Mouse (Mus musculus) 3T3-L1 (cell line): ENCODE measurements around the gene Gnaz.
"Not testable (repeated sequence)": the region's sequence is repeated elsewhere in the genome, so short reads cannot be mapped to it uniquely, and the experiment has no call there.

ENCODE experiments used
- DNase-seq: peaks from one replicate; pipeline ENCODE4 v3.0.0-alpha.2; 2015; ENCODE audit warnings: low read depth, low spot score

The Gnaz gene

DNA sequence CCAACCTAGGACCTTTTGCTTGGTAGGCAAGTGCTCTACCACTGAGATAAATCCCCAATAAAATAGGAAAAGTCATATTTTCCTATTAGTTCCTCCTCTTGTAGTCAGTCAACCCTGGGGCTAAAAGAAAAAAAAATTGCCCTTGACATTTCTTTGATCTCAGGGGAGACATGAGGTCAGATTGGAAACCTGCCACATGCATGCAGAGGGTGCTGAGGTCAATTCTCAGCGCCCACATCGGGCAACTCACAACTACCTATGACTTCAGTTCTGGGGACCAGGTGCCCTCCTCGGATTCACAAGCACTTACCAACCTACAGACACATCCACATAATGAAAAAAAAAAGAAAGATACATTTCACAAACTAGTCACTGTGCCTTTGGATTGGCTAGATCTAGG is 63.3 kb downstream of the Gnaz start:
- DNase-seq, result no peak

DNA sequence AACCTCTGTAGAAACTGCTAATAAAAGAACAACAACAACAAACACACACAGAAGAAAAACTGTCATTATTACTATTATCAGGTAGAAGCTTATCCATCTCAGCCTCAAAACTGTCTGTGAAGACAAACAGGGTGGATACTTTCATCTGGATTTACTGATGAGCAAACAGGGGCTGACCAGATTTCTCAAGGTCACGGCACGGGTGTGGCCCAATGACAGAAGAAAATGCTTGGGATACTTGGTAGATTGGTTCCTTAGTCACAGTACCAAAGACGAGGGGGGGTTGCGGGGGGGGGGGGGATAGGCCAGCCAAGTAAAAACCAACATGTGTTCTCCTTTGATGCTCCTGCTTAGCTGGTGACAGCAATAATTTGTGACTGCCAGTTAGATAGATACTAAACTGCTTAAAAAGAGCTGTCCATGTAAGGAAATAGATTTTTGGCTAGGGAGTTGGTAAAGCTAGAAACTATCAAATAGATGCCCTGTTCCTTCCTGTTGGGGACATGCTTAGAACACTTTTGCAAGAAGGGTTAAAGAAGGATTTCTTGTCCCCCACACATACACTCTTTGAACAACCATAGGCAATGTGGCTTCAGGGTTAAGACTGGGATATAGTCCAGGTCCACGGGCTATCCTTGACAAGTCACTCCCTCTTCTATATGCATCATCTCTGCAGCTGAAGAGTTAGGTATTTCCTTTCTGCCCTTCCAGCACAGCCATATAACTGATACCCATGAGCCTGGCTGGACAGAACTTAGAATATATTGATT is 64.6 kb downstream of the Gnaz start:
- DNase-seq, result peak; percentile 54

DNA sequence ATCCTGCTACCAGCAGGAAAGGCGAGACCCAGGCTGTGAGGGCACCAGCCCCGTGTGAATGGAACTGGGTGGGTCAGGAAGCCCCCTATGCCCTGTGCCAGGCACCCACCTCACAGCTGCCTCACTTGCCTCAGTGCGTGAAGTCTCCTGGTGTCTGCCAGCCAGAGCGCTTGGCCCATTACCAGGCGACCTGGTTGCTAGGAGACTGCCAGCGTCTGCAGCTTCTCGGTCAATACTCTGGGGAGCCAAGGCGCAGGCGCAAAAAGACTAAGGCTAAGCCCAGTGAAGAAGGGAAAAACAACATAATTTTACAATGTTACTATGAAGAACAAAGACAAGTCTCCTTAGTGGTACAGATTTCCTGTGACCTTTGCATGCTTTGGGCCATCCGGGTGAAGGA is 65.4 kb downstream of the Gnaz start, which contains the start of gene Rsph14:
Rsph14 (minus strand) TSS at position 192 of the 400 bp plus-strand sequence.
- no peak for DNase-seq

DNA sequence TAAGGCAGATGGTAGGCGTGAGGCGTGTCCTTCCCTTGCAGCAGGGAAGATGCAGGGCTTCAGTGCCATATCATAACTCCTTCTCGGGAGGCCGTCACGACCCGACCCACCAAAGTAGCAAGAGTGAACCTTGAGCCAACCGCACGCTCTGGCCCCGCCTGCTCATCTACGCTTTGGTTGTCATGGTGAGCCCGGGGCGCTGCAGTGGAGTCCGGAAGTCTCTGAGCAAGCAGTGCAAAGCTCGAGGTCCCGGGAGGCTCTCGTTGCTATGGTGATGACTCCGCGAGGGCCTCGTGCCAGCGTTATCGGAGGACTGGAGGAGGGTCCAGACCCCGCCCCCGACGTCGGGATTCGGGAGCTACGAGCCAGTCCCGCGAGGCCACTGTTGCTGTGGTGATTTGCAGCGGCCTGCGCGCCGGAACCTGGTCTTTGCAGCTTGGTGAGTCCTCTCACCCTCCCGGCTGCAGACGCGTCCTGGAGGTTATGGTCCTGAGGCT is 70.0 kb downstream of the Gnaz start, which contains the start of gene Rab36:
Rab36 (plus strand) TSS at position 176 of the 497 bp plus-strand sequence.
- DNase-seq, result peak; percentile 99

DNA sequence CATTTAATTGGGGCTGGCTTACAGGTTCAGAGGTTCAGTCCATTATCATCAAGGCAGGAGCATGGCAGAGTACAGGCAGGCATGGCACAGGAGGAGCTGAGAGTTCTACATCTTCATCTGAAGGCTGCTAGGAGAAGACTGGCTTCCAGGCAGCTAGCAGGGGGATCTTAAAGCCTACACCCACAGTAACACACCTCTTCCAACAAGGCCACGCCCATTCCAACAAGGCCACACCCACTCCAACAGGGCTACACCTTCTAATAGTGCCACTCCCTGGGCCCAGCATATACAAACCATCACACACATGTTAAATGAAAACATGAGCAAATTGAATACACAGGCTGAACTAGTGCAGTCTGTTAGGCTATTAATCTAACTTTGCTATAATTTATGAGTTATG is 75.1 kb downstream of the Gnaz start:
- not testable (repeated sequence) for DNase-seq

DNA sequence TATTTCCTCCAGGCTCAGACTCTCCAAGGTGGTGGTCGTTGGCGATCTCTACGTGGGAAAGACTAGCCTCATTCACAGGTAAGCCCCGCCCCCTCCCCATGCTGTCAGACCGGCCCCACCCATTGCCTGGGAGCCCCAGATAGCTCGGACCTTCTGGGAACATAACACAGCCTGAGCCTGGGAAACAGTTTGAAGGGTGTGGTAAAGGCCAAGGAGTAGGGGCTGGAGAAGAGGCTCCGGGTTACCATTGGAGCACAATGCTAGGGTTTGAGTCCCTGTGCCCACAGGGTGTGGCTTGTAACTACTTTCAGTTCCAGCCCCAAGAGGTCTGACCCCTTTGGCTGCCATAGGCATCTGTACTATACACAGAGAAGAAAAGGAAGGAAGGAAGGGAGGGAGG is 77.5 kb downstream of the Gnaz start:
- DNase-seq, result no peak

DNA sequence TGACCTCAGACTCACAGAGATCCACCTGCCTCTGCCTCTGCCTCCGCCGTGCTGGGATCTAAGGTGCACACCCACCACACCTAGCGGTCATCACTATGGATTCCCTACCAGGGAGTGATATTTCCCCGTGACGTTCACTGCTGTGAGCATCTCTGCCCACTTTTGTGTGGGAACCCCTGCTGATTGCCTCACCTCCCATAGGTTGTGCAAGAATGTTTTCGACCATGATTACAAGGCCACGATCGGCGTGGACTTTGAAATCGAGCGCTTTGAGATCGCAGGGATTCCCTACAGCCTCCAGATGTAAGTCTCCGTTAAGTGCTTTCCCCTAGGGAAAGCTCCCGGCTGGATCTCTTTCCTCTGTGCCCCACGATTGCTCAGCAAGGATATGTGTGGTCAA is 78.9 kb downstream of the Gnaz start:
- no peak for DNase-seq

DNA sequence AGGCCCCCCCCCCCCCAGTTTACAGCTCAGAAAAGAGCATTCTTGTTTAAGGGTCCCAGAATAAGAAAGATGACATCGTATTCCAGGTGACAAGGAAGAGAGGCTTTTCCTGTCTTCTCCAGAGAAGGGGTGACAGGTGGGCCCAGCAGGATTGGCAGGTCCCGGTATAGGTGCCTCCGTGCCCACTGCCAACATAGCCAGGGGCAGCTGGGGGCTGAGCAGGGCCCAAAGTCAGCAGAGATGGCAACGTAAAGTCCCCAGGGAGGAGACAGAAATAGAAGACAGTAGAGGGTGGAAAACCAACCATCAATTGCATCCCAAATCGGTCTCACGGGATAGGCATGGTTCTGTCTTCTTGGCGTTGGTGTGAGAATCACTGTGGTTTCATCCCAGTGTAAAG is 81.7 kb downstream of the Gnaz start:
- DNase-seq, result no peak

DNA sequence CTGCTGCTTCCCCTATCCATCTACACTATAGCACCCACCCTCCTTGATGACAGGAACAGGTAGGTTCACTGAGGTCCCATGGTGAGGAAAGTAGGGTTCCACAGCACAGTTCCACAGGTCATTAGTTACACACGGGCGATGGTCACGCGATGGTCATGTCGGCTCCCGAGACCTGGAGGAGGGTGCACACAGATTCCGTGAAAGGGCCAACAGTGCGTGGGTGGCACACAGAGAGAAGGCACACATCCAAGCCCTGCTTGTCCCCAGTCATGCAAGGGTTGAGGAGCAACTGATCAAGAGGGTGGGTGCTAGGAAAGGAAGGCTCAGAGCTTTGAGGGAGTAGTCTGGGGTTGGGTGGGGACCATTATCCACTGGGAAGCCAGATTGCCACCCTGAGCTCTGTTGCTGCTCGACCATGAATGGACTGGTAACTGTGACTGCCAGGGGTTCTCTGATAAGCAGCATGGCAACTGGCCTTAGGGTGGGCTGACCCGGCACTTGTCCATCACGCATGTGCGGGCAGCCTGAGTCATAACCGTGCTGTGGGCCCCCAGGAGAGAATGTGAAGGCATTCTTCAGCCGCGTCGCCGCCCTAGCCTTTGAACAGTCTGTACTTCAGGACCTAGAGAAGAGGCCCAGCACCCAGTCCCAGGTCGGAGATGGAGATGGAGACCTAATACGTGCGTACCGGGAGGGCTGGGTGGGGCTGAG is 84.5 kb downstream of the Gnaz start:
- no peak for DNase-seq

DNA sequence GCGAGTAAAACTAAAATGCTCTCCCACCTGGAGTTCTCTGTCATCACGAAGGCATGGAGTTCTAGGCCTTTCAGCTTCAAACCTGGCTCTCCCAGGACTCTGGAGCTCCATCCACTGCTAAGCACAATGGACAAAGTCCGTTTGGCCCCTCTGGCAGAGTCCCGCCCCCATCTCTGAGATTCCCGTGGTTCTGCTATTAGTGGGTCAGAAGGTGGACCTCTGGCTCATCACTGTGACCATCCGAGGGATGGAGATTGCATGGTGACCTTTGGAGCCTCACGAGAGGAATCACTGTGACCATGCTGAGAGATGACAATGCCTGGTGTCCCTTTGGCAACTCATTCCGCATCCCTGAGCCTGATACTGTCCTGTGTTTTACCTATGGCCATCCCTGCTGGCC is 85.9 kb downstream of the Gnaz start:
- no peak for DNase-seq

DNA sequence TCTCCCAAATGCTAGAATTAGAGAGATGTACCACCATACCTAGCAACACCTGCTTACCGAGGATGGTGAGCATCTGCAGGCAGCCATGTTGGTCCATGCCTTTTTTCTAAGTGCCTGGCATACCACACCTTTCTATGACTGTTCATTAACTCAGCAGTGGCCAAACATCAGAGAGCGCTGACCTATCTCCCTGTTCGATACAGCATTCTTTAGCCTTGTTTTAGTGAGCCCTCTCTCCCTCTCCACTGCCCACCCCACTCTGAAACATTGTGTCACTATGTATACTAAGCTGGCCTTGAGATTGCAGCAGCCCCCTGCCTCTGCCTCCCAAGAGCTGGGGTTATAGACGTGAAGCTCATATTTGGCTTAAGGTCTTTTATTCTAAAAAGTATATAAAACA is 86.7 kb downstream of the Gnaz start:
- DNase-seq, result no peak

DNA sequence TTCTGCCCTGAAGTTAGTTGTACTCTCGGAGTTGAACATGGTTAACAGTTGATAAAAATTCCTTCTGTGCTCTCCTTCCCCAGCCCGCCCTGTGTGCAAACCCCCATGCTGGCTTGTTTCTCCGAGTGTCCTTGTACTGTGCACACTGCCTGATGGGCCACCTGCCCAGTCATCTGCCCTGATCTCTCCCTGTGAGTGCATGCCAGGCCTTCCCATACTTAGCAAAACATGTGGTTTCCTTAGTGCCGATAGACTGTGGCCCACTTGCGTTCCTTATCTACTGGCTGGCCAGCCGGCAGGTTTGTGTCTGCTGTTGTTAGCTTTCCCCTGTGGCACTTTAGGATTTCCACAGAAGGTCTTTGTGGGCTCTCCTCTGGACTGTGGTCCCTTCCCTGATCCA is 87.1 kb downstream of the Gnaz start:
- no peak for DNase-seq

DNA sequence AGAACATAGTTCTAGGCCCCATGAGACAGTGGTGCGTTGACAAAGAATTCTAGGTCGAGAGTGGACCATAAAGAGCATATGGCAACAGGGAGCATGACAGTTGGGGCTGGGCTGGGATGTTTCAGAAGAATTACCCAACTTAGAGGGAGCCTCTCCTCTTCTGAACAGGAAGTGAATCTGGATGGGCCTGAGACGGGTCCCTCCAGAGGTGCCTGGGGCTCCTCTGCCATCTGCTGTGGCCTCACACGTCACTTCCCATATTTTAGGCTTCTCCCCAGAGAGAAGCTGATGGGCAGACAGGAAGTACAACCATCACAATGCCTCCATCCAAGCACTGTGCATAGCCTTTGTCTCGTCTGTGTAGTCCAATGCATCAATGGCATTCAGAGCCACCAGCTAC is 88.7 kb downstream of the Gnaz start:
- DNase-seq, result no peak

DNA sequence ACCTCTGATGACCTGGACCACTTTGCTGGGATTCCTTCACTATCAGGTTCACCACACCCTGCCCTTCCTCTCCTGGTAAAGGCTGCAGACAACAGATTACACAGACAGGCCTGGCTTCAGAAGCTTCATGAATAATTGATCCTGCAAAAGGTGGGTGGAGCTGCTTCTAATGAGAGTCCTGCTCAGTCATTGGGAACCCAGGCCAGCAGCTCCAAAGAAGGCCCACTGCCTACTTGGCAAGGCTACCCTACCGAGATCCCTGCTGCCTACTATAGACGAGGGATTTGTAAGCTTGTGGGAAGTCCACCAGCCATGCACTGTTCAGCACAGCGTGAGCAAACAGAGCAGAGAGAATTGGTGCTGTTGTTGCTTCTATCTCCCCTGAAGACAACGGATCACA is 89.3 kb downstream of the Gnaz start:
- DNase-seq, result no peak

DNA sequence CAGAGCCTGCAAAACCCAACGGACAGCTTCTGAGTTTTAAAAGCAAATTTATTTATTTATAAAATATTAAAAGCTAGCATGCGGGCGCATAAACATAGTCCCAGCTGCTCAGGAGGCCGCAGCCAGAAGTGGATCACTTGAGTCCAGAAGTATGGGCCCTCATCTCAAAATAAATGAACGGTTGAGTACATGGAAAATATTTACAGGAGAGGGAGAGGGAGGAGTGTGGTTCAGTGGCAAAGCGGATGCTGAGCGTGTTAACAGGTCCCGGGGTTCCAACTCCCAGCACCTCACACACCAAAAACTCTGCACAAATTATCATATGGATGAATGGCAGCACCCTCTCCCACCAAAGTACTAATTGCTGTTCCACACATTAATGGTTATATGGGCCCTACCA is 91.4 kb downstream of the Gnaz start:
- no peak for DNase-seq

DNA sequence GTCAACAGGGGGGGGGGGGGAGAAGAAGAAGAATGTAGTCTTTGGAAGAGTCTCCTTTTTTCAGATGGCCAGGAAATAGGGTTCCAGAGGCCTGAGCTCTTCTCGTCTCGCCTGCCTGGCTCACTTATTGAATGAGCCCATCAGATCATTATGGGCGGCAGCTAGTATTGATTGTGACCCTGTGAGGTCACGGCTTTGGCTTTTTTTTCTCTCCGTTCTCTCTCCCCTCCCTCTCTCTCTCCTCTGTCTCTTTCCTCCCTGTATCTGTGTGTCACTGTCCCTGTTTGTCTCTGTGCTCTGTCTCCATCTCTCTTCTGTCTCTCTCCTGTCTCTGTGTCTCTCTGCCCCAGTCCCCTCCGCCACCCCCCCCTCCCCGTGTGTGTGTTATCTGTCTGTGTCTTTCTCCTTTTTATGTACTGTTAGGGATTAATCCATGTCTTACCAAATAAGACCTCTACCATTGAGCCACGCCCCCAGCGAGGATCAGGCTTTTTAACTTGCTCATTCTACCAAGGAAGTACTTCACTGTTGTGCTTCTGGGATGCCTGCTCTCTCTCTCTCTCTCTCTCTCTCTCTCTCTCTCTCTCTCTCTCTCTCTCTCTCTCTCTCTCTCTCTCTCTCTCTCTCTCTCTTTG is 91.9 kb downstream of the Gnaz start:
- DNase-seq, result peak; percentile 33

DNA sequence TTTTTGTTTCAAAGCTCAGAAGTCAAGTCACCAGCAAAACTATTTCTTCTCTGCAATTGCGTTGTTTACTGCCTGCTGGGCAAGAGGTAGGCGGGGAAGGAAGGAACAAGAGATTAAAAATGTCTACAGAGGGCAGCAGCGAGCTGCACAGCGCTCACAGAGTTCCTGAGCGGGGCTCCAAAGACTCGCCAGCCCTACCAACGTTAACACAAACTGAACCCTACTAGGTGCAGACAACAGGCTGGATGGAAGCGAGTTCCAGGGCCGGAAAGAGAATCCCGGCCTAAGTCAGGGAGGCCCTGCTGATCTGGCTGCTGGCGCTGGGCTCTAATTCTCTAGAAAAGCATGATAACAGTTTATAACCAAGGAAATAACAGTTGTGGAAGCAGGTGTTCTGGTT is 92.4 kb downstream of the Gnaz start:
- peak; percentile 88 for DNase-seq

DNA sequence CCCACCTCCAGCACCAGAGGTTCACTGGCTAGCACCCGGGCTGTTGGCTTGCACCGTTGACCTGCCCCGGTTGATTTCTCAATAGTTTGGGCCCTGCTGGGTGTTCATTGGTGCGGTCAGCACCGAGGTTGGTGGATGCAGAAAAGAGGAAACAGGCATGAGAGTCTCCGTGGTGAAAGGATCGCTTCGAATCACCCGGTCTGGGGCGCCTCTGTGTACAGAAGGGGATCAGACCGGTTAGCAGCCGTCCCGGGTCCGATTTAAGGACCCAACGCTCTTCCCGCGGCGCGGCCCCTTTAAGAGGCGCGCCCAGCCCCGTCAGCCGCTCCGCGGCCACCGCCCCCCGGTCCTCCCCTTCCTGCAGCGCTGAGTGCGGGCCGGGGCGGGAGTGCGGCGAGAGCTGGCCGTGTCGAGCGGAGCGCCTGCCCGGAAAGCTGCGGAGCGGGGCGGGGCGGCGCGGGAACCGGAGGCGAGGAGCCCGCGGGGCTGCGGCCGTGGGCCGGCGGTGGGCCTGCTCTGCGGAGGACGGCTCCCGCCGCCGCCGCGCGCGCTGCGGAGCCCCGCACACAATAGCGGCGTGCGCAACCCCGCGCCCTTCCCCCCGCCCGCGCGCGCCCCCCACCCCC is 93.4 kb downstream of the Gnaz start, which contains the start of gene Bcr:
Bcr (plus strand) TSS at position 376 of the 626 bp plus-strand sequence.
- DNase-seq, result peak; percentile 53

DNA sequence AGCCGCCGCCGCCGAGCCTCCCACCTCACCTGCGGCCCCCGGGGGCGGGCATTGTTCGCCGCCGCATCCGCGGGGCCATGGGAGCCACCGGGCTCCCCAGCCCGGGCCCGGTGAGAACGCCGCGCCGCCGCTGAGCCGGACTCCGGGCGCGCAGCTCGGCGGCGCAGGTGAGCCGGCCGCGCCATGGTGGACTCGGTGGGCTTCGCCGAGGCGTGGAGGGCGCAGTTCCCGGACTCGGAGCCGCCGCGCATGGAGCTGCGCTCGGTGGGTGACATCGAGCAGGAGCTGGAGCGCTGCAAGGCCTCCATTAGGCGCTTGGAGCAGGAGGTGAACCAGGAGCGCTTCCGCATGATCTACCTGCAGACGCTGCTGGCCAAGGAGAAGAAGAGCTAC is 93.9 kb downstream of the Gnaz start:
- DNase-seq, result no peak

DNA sequence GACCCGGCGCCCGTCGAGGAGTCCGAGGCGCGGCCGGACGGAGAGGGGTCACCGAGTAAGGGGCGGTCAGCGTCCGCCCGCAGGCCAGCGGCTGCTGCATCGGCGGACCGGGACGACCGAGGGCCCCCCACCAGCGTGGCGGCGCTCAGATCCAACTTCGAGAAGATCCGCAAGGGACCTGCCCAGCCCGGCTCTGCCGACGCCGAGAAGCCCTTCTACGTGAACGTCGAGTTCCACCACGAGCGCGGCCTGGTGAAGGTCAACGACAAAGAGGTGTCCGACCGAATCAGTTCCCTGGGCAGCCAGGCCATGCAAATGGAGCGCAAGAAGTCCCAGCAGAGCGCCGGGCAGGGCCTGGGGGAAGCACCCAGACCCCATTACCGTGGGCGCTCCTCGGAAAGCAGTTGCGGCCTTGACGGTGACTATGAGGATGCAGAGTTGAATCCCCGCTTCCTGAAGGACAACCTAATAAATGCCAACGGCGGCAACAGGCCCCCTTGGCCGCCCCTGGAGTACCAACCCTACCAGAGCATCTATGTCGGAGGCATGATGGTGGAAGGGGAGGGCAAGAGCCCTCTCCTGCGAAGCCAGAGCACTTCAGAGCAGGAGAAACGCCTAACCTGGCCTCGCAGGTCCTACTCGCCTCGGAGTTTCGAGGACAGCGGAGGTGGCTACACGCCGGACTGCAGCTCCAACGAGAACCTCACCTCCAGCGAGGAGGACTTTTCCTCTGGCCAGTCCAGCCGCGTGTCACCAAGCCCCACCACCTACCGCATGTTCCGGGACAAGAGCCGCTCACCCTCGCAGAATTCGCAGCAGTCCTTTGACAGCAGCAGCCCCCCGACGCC is 94.6 kb downstream of the Gnaz start:
- no peak for DNase-seq

DNA sequence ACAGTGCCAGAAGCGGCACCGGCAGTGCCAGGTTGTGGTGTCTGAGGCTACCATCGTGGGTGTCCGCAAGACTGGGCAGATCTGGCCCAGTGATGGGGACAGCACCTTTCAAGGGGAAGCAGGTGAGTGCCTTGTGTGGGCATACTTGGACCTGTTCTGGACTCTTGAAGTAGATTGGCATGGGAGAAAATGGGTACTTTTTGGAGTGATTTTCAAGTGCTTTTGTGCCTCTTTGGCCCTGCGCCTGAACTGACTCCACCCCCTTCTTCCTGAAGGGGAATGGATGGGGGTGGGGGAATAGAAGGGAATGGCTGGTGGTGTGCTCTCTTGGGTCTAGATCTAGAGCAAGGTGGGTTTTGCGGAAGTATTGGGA is 95.2 kb downstream of the Gnaz start:
- DNase-seq, result no peak
